Mouse (Mus musculus) G1E-ER4 (cell line): ENCODE results near the gene Ell. TPM values are rescaled to one million over a fixed set of nuclear protein-coding genes. Genes with fewer than 3 reads are reported as not detected.

ENCODE experiments used
- GATA1 ChIP-seq: IDR thresholded peaks from one replicate; pipeline ENCODE4 v1.8.0; 2012; ENCODE audit warnings: low read length, inconsistent platforms
- polyA plus RNA-seq: library from polyadenylated mRNA; stranded (reverse); fragments of >175 nt; gene quantifications from 2 replicates; pipeline ENCODE4 v1.2.3, GENCODE M21; 2012

Gene Ell
- polyA plus RNA-seq: 50.0 and 51.6 TPM in 2 replicates

GRCm38 (mm10) chr8:70539077-70539813 lies at the start of gene Ell:
Ell (plus strand) TSS chr8:70539457.
- TF ChIP-seq GATA1: no peak

GRCm38 (mm10) chr8:70489576-70489975 lies 49.7 kb upstream of the Ell start:
- no peak for TF ChIP-seq GATA1

- no peak for TF ChIP-seq GATA1
Observed at GRCm38 (mm10) chr8:70490061-70490879, 49.0 kb upstream of the Ell start.

GRCm38 (mm10) chr8:70490880-70491495 lies 48.3 kb upstream of the Ell start:
- TF ChIP-seq GATA1: no peak

- TF ChIP-seq GATA1: no peak
Observed at GRCm38 (mm10) chr8:70492664-70493640, 46.3 kb upstream of the Ell start, which contains the start of gene Crlf1. Crlf1 (plus strand) TSS chr8:70493158.

GRCm38 (mm10) chr8:70493692-70494415 lies 45.4 kb upstream of the Ell start:
- TF ChIP-seq GATA1: no peak

- no peak for TF ChIP-seq GATA1
Observed at GRCm38 (mm10) chr8:70494416-70494945, 44.8 kb upstream of the Ell start.

- no peak for TF ChIP-seq GATA1
Observed at GRCm38 (mm10) chr8:70495001-70495770, 44.1 kb upstream of the Ell start.

- no peak for TF ChIP-seq GATA1
Observed at GRCm38 (mm10) chr8:70495771-70496062, 43.5 kb upstream of the Ell start.

GRCm38 (mm10) chr8:70500386-70501301 lies 38.6 kb upstream of the Ell start:
- TF ChIP-seq GATA1: no peak

GRCm38 (mm10) chr8:70501820-70502529 lies 37.3 kb upstream of the Ell start:
- no peak for TF ChIP-seq GATA1

- no peak for TF ChIP-seq GATA1
Observed at GRCm38 (mm10) chr8:70502540-70502939, 36.7 kb upstream of the Ell start.
